Mouse (Mus musculus) liver, embryonic 16.5 days (tissue): ENCODE measurements around the gene Trcg1. TPM values are rescaled to one million over a fixed set of nuclear protein-coding genes. Genes with fewer than 3 reads are reported as not detected.

Experiments used
- ATAC-seq: fragments of 200-750 bp; cut with Nextera tagmentation; 2 replicates; pipeline ENCODE4 v1.8.0; 2017; ENCODE audit warnings: low read depth, mild to moderate bottlenecking, moderate number of reproducible peaks, moderate library complexity
- H3K27ac ChIP-seq: fragments of 300-500 bp; sonication (generic); 2 replicates; pipeline ENCODE4 v1.5.1; 2014; ENCODE audit warnings: mild to moderate bottlenecking, low read length
- H3K27me3 ChIP-seq: fragments of 300-500 bp; sonication (generic); 2 replicates; pipeline ENCODE4 v1.6.1; 2014; ENCODE audit warnings: low read depth, low read length, mixed read lengths; ENCODE audit not compliant: control insufficient read depth, insufficient read depth
- H3K36me3 ChIP-seq: fragments of 300-500 bp; sonication (generic); 2 replicates; pipeline ENCODE4 v1.6.1; 2014; ENCODE audit warnings: mild to moderate bottlenecking; ENCODE audit not compliant: control insufficient read depth, insufficient read depth
- H3K4me1 ChIP-seq: fragments of 300-500 bp; sonication (generic); 2 replicates; pipeline ENCODE4 v1.6.1; 2014; ENCODE audit warnings: low read depth, low read length, mixed read lengths; ENCODE audit not compliant: control insufficient read depth
- H3K4me2 ChIP-seq: fragments of 300-500 bp; sonication (generic); 2 replicates; pipeline ENCODE4 v1.6.1; 2014; ENCODE audit warnings: low read depth, low read length, mixed read lengths
- H3K4me3 ChIP-seq: fragments of 300-500 bp; sonication (generic); 2 replicates; pipeline ENCODE4 v1.5.1; 2014; ENCODE audit warnings: low read depth, mild to moderate bottlenecking, low read length
- H3K9ac ChIP-seq: fragments of 300-500 bp; sonication (generic); 2 replicates; pipeline ENCODE4 v1.6.1; 2014; ENCODE audit warnings: low read depth, low read length
- H3K9me3 ChIP-seq: fragments of 300-500 bp; sonication (generic); replicated peaks from 2 replicates; pipeline ENCODE4 v1.6.1; 2016; ENCODE audit warnings: low read length; ENCODE audit not compliant: control insufficient read depth
- WGBS: fragments of 180-500 bp; shearing (Covaris S2); extraction: QIAGEN DNeasy Blood & Tissue Kit; methylation state at CpG from one replicate; pipeline ENCODE4 v1.1.7; 2014; ENCODE audit not compliant: insufficient replicate concordance; 5-methylcytosine and 5-hydroxymethylcytosine counted together
- polyA plus RNA-seq: library from polyadenylated mRNA; unstranded; fragments of >200 nt; fragmentation: Nextera tagmentation; extraction: Ambion mirVana; gene quantifications from 2 replicates; pipeline ENCODE4 v1.2.1, GENCODE M21; 2015

The Trcg1 gene
- polyA plus RNA-seq, 1 experiment from 2014 or later, result not detected

DNA sequence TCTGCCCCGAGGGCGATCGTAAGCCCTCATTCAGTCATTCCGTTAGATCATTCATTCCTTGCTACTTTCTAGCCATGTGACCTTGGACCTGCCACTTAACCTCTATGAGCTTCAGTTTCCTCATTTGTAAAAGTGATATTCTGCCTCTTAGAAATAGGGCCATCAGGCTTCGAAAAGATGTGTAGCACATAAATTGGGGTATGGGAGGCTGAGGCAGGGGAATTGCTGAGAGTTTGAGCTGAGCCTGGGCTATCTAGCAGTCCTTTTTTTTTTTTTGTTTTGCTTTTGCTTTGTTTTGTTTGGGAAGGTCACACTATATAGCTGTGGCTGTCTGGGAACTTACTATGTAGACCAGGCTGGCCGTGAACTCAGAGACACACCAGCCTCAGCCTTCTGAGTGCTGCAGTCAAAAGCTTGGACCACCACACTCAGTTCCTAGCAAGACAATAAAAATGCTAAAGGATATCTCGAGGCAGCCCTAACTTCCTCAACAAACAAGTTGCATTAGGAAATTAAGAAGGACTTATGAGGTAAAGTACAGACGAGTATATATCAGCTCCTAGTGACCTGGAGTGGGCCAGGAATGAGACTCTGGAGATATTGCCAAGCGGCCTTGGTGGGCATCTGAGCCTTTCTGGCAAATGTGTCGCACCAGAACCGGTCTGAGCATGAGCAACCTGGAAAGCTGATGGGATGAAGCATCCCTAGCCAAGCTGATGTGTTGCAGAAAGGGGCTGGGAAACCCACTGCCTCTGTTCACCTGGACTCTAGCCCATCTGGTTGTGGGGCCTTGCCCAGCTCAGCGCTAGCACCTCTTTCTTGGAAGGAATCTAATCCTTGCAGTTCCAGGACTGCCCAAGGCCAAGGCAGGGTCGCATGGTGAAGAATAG lies 26.7 kb downstream of the Trcg1 start:
- ATAC-seq, result no peak
- Histone ChIP-seq H3K27ac (peak overlapping the region; percentile 41), H3K9ac (peak overlapping the region; percentile 97), H3K36me3 (peaks cover 11% of the 10 kb centered on the region), H3K4me1 (peaks cover 36% of the 10 kb centered on the region), H3K9me3 (no peaks in the 10 kb centered on the region), H3K27me3 (no peaks in the 10 kb centered on the region), H3K4me3 (peak overlapping the region; percentile 90), H3K4me2 (peak overlapping the region; percentile 92)
- 38% methylated on average over 13 of the region's 13 CpGs for WGBS

DNA sequence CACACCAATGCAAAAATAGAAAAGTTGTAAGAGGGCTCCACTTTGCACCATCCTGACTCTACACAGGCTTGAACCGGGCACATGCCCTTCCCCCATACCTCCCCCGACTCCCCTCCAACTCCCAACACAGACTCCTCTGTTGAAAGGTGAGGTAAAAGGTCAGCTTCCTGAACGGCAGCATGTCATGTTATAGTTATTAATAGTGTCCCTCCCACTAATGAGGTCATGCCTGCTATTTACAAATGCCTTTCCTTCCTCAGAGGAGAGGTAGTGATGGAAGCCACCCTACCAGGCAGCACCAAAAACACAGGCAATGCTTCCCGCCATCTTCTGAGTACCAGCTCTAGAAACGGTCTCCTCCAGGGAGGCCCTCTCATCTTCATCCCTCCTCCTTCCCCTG lies 28.8 kb downstream of the Trcg1 start:
- Histone ChIP-seq H3K9ac (no peak overlapping the region), H3K4me2 (no peak overlapping the region), H3K27me3 (no peaks in the 10 kb centered on the region), H3K4me1 (peaks cover 36% of the 10 kb centered on the region), H3K36me3 (no peaks in the 10 kb centered on the region), H3K9me3 (no peaks in the 10 kb centered on the region), H3K4me3 (no peak overlapping the region), H3K27ac (no peak overlapping the region)
- no peak for ATAC-seq
- 47% methylated on average over 5 of the region's 5 CpGs for WGBS

DNA sequence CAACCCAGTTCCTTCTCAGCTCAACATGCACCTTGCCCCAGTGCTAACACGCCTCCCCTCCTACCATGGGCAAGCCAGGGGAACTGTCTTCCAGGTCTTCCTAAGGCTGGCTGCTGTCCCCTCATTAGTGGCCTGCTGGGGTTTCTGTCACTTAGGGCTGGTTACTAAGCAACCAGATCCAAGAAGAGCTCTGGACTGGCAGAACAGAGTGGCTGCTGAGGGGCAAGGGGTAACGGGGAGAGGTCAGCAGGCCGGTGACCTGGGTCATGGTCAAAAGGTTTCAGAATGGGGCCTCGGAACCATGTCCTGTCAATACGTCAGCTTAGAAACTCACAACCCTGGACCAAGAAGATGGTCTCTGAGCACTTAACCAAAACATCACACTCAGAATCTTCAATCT lies 31.1 kb downstream of the Trcg1 start:
- Histone ChIP-seq H3K36me3 (no peaks in the 10 kb centered on the region), H3K9me3 (no peaks in the 10 kb centered on the region), H3K27ac (no peak overlapping the region), H3K4me3 (no peak overlapping the region), H3K4me1 (peaks cover 26% of the 10 kb centered on the region), H3K27me3 (peaks cover 5% of the 10 kb centered on the region; the same call in 1 of the 2 replicates), H3K4me2 (no peak overlapping the region), H3K9ac (no peak overlapping the region)
- ATAC-seq, result no peak
- 58% methylated on average over 5 of the region's 5 CpGs for WGBS

DNA sequence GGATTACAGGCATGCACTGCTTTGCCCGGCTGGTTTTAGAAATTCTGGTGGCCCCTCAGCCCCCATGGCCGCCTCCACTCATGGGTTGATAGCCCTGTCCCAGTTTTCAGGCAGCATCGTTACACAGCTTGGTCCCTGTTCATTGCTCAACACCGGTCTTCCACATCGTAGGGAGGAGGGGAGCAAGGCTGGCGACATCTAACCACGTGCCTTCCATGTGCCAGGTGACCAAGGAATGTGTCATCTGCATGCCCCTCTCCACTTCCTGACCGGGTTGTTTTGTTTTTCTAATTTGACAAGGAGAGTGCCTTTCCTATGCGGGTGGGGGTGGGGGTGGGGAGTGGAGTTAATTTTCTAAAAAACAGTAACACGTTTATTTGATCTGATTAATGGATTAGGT lies 31.7 kb downstream of the Trcg1 start:
- H3K4me1 ChIP-seq, result peaks cover 20% of the 10 kb centered on the region
- 13% methylated on average over 10 of the region's 10 CpGs for WGBS

DNA sequence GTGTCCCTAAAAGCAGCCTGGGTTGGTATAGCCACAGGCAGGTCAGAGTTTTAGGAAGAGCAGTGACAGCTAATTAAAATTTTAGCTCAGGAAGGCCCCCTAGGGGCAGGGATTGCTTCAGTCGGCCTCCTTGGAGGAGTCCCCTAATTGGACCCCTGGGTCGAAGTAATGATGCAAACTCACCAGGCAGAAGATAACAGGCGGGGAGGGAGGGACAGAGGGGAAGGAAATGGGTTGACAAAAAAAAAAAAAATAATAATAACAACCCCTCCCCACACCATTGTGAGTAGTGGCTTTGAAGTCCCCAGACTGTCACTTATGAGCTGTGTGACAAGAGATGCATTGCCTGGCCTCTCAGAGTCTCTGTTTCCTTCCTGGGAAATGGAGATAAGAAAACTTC lies 32.2 kb downstream of the Trcg1 start:
- no peaks in the 10 kb centered on the region for H3K9me3 ChIP-seq
- peaks cover 17% of the 10 kb centered on the region for H3K4me1 ChIP-seq
- no peak for ATAC-seq
- 6% methylated on average over 3 of the region's 3 CpGs for WGBS
- H3K36me3 ChIP-seq, result no peaks in the 10 kb centered on the region
- H3K27me3 ChIP-seq, result peaks cover 9% of the 10 kb centered on the region; the same call in 1 of the 2 replicates
- no peak overlapping the region for H3K27ac ChIP-seq
- H3K4me2 ChIP-seq, result no peak overlapping the region
- H3K4me3 ChIP-seq, result no peak overlapping the region
- no peak overlapping the region for H3K9ac ChIP-seq

More for the DNA sequence above, 31.7 kb downstream of the Trcg1 start:
- Histone ChIP-seq H3K4me2 (no peak overlapping the region), H3K9me3 (no peaks in the 10 kb centered on the region), H3K4me3 (no peak overlapping the region), H3K36me3 (no peaks in the 10 kb centered on the region), H3K9ac (no peak overlapping the region), H3K27me3 (peaks cover 9% of the 10 kb centered on the region; the same call in 1 of the 2 replicates), H3K27ac (no peak overlapping the region)
- peak; percentile 58 for ATAC-seq

DNA sequence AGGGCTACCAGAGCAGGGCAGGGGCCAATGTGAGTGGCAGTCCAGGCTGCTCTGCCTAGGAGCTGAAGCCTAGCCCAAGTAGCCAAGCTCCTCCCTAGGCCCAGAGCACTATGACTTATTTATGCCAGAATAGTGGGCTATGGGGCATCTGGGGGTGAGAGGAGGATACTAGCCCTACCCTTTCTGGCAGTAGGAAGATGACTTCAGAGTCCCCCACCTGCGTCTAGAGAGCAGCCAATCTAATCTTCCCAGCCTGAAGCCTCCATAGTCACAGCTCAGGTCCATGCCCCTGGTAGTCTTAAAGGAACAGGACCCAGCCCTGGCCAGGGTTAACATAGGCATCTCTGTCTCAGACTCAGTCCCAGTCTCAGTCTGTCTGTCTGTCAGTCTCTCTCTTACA lies 33.0 kb downstream of the Trcg1 start:
- WGBS, result 23% methylated on average over 1 of the region's 1 CpGs
- peaks cover 17% of the 10 kb centered on the region for H3K4me1 ChIP-seq
- no peaks in the 10 kb centered on the region for H3K9me3 ChIP-seq
- no peak overlapping the region for H3K27ac ChIP-seq
- H3K36me3 ChIP-seq, result no peaks in the 10 kb centered on the region
- peaks cover 9% of the 10 kb centered on the region; the same call in 1 of the 2 replicates for H3K27me3 ChIP-seq
- H3K9ac ChIP-seq, result no peak overlapping the region
- ATAC-seq, result no peak
- no peak overlapping the region for H3K4me2 ChIP-seq
- no peak overlapping the region for H3K4me3 ChIP-seq

DNA sequence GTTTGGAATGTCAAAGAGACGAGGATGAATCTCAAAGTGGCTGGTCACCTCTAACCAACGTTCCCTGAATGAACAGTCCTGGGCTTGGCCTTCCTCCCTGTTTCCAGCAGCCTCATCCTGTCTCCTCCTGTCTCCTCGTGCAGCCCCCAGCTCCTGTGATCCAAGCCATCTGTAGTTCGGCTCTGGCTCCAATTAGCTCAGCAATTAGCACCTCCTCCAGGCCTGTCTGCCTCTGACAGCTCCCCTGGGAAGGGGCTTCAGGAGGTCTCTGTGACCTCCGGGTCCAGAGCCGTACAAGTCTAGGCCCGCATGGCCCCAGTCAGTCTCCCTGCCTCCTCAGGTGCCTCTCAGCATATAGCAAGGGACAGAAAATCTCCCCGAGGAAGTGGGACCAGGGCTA lies 34.0 kb downstream of the Trcg1 start:
- Histone ChIP-seq H3K9ac (no peak overlapping the region), H3K4me2 (no peak overlapping the region), H3K36me3 (no peaks in the 10 kb centered on the region), H3K27me3 (peaks cover 9% of the 10 kb centered on the region; the same call in 1 of the 2 replicates), H3K9me3 (no peaks in the 10 kb centered on the region), H3K4me1 (peaks cover 17% of the 10 kb centered on the region), H3K27ac (no peak overlapping the region), H3K4me3 (no peak overlapping the region)
- ATAC-seq, result no peak
- WGBS, result 39% methylated on average over 8 of the region's 8 CpGs

DNA sequence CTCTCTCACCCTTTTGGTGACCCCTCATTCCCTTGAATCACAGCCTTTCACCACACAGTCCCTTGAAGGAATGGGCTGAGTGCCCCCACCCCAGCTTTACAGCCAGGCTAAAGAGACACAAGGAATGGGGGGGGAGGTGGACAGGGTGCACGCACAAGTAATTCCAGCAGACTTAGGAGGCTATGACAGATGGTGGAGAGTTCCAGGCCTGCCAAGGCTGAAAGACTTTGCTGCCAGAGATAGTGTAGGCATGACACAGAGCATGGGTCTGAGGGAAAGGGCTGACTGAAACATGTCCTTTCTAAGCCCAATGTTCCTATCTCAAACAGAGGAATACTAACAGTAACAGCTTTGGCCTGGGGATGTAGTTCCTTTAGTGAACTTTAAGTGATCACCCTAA lies 34.7 kb downstream of the Trcg1 start:
- Histone ChIP-seq H3K4me2 (no peak overlapping the region), H3K4me1 (peaks cover 17% of the 10 kb centered on the region), H3K36me3 (no peaks in the 10 kb centered on the region), H3K9me3 (no peaks in the 10 kb centered on the region), H3K27ac (no peak overlapping the region), H3K9ac (no peak overlapping the region), H3K4me3 (no peak overlapping the region), H3K27me3 (peaks cover 9% of the 10 kb centered on the region; the same call in 1 of the 2 replicates)
- WGBS, result 61% methylated on average over 1 of the region's 1 CpGs
- ATAC-seq, result no peak

DNA sequence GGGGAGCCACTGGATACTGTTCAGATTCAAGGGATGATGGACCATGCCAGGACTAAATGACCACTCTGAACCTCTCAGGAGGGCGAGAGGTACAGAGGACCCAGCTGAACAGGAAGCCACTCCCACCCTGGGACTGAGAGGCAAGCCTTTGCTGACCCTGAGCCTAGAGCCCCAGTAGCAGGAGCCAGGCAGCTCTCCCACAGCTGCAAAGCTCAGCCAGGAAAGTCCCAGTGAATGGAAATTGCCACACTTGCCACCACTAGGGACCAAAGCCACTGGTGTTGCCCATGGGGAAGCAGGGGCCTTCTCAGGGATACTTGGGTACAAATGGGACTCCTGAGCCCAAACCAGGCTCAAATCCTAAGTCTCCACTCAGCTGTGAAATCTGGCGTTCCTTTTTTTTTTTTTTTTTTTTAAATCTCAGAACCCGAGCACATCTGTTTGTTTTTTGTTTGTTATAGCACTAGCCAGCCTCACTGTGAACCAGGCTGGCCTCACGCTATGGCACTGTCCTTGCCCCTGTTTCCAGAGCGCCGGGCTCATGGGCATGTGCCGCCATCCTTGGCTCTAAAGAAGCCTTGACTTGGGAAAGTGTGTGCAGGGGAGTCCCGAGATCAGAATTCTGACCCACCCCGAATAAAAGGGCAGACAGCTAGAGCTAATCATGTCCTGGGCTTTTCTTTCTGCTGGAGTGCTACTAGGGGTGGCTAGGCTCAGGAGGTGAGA lies 35.6 kb downstream of the Trcg1 start:
- H3K4me1 ChIP-seq, result peaks cover 17% of the 10 kb centered on the region

More for the DNA sequence above, 35.6 kb downstream of the Trcg1 start:
- H3K4me3 ChIP-seq, result no peak overlapping the region
- H3K27ac ChIP-seq, result no peak overlapping the region
- ATAC-seq, result no peak
- no peaks in the 10 kb centered on the region for H3K36me3 ChIP-seq
- H3K9me3 ChIP-seq, result no peaks in the 10 kb centered on the region
- no peak overlapping the region for H3K4me2 ChIP-seq
- H3K9ac ChIP-seq, result no peak overlapping the region
- WGBS, result 39% methylated on average over 9 of the region's 9 CpGs
- H3K27me3 ChIP-seq, result peaks cover 9% of the 10 kb centered on the region; the same call in 1 of the 2 replicates
